Mouse (Mus musculus) MEL (cell line): ENCODE measurements around the gene Fbxw4. TPM values are rescaled to one million over a fixed set of nuclear protein-coding genes. Genes with fewer than 3 reads are reported as not detected.
A peak's percentile ranks its signal among the peaks of the same experiment; 100 is the strongest.

ENCODE experiments used
- DNase-seq: peaks from one replicate; pipeline ENCODE4 v3.0.0; 2011; ENCODE audit warnings: low read depth, low spot score
- H3K27ac ChIP-seq: 2 replicates; pipeline ENCODE4 v1.5.1; 2012; ENCODE audit warnings: low read depth, mild to moderate bottlenecking, control low read depth, low read length, moderate library complexity; ENCODE audit not compliant: control insufficient read depth
- H3K27me3 ChIP-seq, 2 experiments: fragments of 150-350 bp in 1 of 2; sonication (generic) in 1 of 2; 2 replicates each; pipeline ENCODE4 v1.6.1; 2012; ENCODE audit warnings: low read length in 2 of 2, mild to moderate bottlenecking in 2 of 2, improper control_type of control experiment in 1 of 2, moderate library complexity in 1 of 2; ENCODE audit not compliant: insufficient read depth in 2 of 2, control insufficient read depth in 1 of 2
- H3K36me3 ChIP-seq, 2 experiments: 2 replicates each; pipeline ENCODE4 v1.6.1; 2012 to 2014; ENCODE audit warnings: low read length in 2 of 2, improper control_type of control experiment in 1 of 2, inconsistent platforms in 1 of 2, mild to moderate bottlenecking in 1 of 2; ENCODE audit not compliant: insufficient read depth in 2 of 2, control insufficient read depth in 1 of 2
- H3K4me1 ChIP-seq, 2 experiments: fragments of 150-350 bp in 1 of 2; sonication (generic) in 1 of 2; 2 replicates each; pipeline ENCODE4 v1.6.1; 2012; ENCODE audit warnings: low read length in 2 of 2, improper control_type of control experiment in 1 of 2, mild to moderate bottlenecking in 1 of 2; ENCODE audit not compliant: insufficient read depth in 2 of 2, control insufficient read depth in 1 of 2
- H3K4me3 ChIP-seq, 2 experiments: fragments of 150-350 bp in 1 of 2; sonication (generic) in 1 of 2; 2 replicates each; pipeline ENCODE4 v1.5.1; 2012; ENCODE audit warnings: low read depth in 2 of 2, low read length in 2 of 2, mild to moderate bottlenecking in 2 of 2, moderate library complexity in 2 of 2, control low read depth in 1 of 2, improper control_type of control experiment in 1 of 2; ENCODE audit not compliant: control insufficient read depth in 1 of 2, insufficient read depth in 1 of 2
- H3K79me2 ChIP-seq: 2 replicates; pipeline ENCODE4 v1.6.1; 2012; ENCODE audit warnings: mild to moderate bottlenecking, low read length, moderate library complexity; ENCODE audit not compliant: control insufficient read depth, poor library complexity, insufficient read depth
- H3K9ac ChIP-seq: 2 replicates; pipeline ENCODE4 v1.6.1; 2012; ENCODE audit warnings: low read depth, mild to moderate bottlenecking, control low read depth, low read length, moderate library complexity; ENCODE audit not compliant: control insufficient read depth, poor library complexity, severe bottlenecking
- H3K9me3 ChIP-seq: fragments of 150-350 bp; sonication (generic); replicated peaks from 2 replicates; pipeline ENCODE4 v1.6.1; 2012; ENCODE audit warnings: mild to moderate bottlenecking, low read length, improper control_type of control experiment, moderate library complexity; ENCODE audit not compliant: insufficient read depth
- BHLHE40 ChIP-seq: IDR thresholded peaks from 2 replicates; pipeline ENCODE4 v1.6.1; 2012; ENCODE audit warnings: low read depth, mild to moderate bottlenecking, inconsistent platforms, low read length, improper control_type of control experiment, borderline replicate concordance
- CHD1 ChIP-seq: IDR thresholded peaks from 2 replicates; pipeline ENCODE4 v1.6.1; 2012; ENCODE audit warnings: low read depth, mild to moderate bottlenecking, inconsistent platforms, low read length, improper control_type of control experiment
- CHD2 ChIP-seq: IDR thresholded peaks from 2 replicates; pipeline ENCODE4 v1.6.1; 2011; ENCODE audit warnings: low read length, improper control_type of control experiment
- CTCF ChIP-seq, 3 experiments: IDR thresholded peaks in 2 of 3; conservative IDR thresholded peaks in 1 of 3; 2 replicates each; pipeline ENCODE4 v1.5.1; 2011 to 2012; ENCODE audit warnings: low read length in 3 of 3, low read depth in 2 of 3, mild to moderate bottlenecking in 2 of 3, improper control_type of control experiment in 1 of 3, inconsistent platforms in 1 of 3, mixed read lengths in 1 of 3, moderate library complexity in 1 of 3; ENCODE audit not compliant: control insufficient read depth in 1 of 3, insufficient read depth in 1 of 3, poor library complexity in 1 of 3, severe bottlenecking in 1 of 3
- E2F4 ChIP-seq: IDR thresholded peaks from 2 replicates; pipeline ENCODE4 v1.6.1; 2011; ENCODE audit warnings: low read depth, low read length, improper control_type of control experiment, borderline replicate concordance
- ELF1 ChIP-seq: IDR thresholded peaks from 2 replicates; pipeline ENCODE4 v1.6.1; 2014; ENCODE audit warnings: low read depth, mild to moderate bottlenecking, inconsistent platforms, low read length, improper control_type of control experiment, moderate library complexity
- EP300 ChIP-seq, 2 experiments: IDR thresholded peaks; 2 replicates each; pipeline ENCODE4 v1.6.1; 2011; ENCODE audit warnings: improper control_type of control experiment in 2 of 2, low read length in 2 of 2, low read depth in 1 of 2, mild to moderate bottlenecking in 1 of 2
- ETS1 ChIP-seq: IDR thresholded peaks from 2 replicates; pipeline ENCODE4 v1.6.1; 2012; ENCODE audit warnings: low read depth, mild to moderate bottlenecking, inconsistent platforms, low read length, improper control_type of control experiment, moderate library complexity
- GABPA ChIP-seq: IDR thresholded peaks from 2 replicates; pipeline ENCODE4 v1.6.1; 2012; ENCODE audit warnings: low read depth, mild to moderate bottlenecking, inconsistent platforms, low read length, improper control_type of control experiment, moderate library complexity
- GATA1 ChIP-seq: IDR thresholded peaks from 2 replicates; pipeline ENCODE4 v1.6.1; 2011; ENCODE audit warnings: low read depth, low read length, improper control_type of control experiment
- HCFC1 ChIP-seq: IDR thresholded peaks from 2 replicates; pipeline ENCODE4 v1.6.1; 2012; ENCODE audit warnings: low read depth, mild to moderate bottlenecking, inconsistent platforms, low read length, improper control_type of control experiment, moderate library complexity
- JUND ChIP-seq: IDR thresholded peaks from 2 replicates; pipeline ENCODE4 v1.6.1; 2011; ENCODE audit warnings: low read depth, mild to moderate bottlenecking, improper control_type of control experiment, low read length
- MAFK ChIP-seq: IDR thresholded peaks from 2 replicates; pipeline ENCODE4 v1.6.1; 2011; ENCODE audit warnings: low read depth, mild to moderate bottlenecking, low read length, improper control_type of control experiment, borderline replicate concordance
- MAX ChIP-seq: IDR thresholded peaks from 2 replicates; pipeline ENCODE4 v1.6.1; 2011; ENCODE audit warnings: low read length, improper control_type of control experiment
- MAZ ChIP-seq: IDR thresholded peaks from 2 replicates; pipeline ENCODE4 v1.6.1; 2012; ENCODE audit warnings: low read depth, mild to moderate bottlenecking, inconsistent platforms, low read length, improper control_type of control experiment
- MEF2A ChIP-seq: IDR thresholded peaks from 2 replicates; pipeline ENCODE4 v1.6.1; 2014; ENCODE audit warnings: low read depth, mild to moderate bottlenecking, inconsistent platforms, low read length, improper control_type of control experiment; ENCODE audit not compliant: poor library complexity, insufficient replicate concordance, severe bottlenecking; ENCODE audit errors: extremely low read depth
- MXI1 ChIP-seq: IDR thresholded peaks from 2 replicates; pipeline ENCODE4 v1.6.1; 2011; ENCODE audit warnings: mild to moderate bottlenecking, low read depth, low read length, improper control_type of control experiment
- MYB ChIP-seq: IDR thresholded peaks from 2 replicates; pipeline ENCODE4 v1.6.1; 2011; ENCODE audit warnings: mild to moderate bottlenecking, low read depth, low read length, improper control_type of control experiment
- MYC ChIP-seq: IDR thresholded peaks from 2 replicates; pipeline ENCODE4 v1.6.1; 2011; ENCODE audit warnings: low read depth, mild to moderate bottlenecking, low read length, improper control_type of control experiment, moderate library complexity
- NELFE ChIP-seq: IDR thresholded peaks from 2 replicates; pipeline ENCODE4 v1.6.1; 2011; ENCODE audit warnings: low read depth, low read length, improper control_type of control experiment
- NRF1 ChIP-seq: IDR thresholded peaks from 2 replicates; pipeline ENCODE4 v1.6.1; 2014; ENCODE audit warnings: low read depth, mild to moderate bottlenecking, inconsistent platforms, low read length, improper control_type of control experiment, moderate library complexity; ENCODE audit not compliant: poor library complexity, insufficient read depth, severe bottlenecking
- POLR2A ChIP-seq, 2 experiments: IDR thresholded peaks; 2 replicates each; pipeline ENCODE4 v1.6.1; 2011 to 2012; ENCODE audit warnings: low read length in 2 of 2, mild to moderate bottlenecking in 2 of 2, control low read depth in 1 of 2, improper control_type of control experiment in 1 of 2, low read depth in 1 of 2, moderate library complexity in 1 of 2; ENCODE audit not compliant: control insufficient read depth in 1 of 2, insufficient read depth in 1 of 2, poor library complexity in 1 of 2
- POLR2AphosphoS2 ChIP-seq: IDR thresholded peaks from 2 replicates; pipeline ENCODE4 v1.6.1; 2011; ENCODE audit warnings: low read length, improper control_type of control experiment
- POLR2AphosphoS5 ChIP-seq: IDR thresholded peaks from 2 replicates; pipeline ENCODE4 v1.6.1; 2012; ENCODE audit warnings: low read depth, borderline replicate concordance, mild to moderate bottlenecking, inconsistent platforms, low read length, moderate library complexity, mixed read lengths
- RAD21 ChIP-seq: IDR thresholded peaks from 2 replicates; pipeline ENCODE4 v1.6.1; 2011; ENCODE audit warnings: mild to moderate bottlenecking, low read depth, low read length, improper control_type of control experiment
- RCOR1 ChIP-seq: IDR thresholded peaks from 2 replicates; pipeline ENCODE4 v1.6.1; 2012; ENCODE audit warnings: low read depth, mild to moderate bottlenecking, inconsistent platforms, low read length, improper control_type of control experiment
- SIN3A ChIP-seq: IDR thresholded peaks from 2 replicates; pipeline ENCODE4 v1.6.1; 2012; ENCODE audit warnings: low read length, improper control_type of control experiment, inconsistent platforms
- SMC3 ChIP-seq: IDR thresholded peaks from 2 replicates; pipeline ENCODE4 v1.6.1; 2011; ENCODE audit warnings: low read depth, low read length, improper control_type of control experiment
- TAL1 ChIP-seq: IDR thresholded peaks from 2 replicates; pipeline ENCODE4 v1.6.1; 2012; ENCODE audit warnings: mild to moderate bottlenecking, inconsistent platforms, low read length, moderate library complexity, mixed read lengths
- TBP ChIP-seq: IDR thresholded peaks from 2 replicates; pipeline ENCODE4 v1.8.0; 2011; ENCODE audit warnings: low read depth, low read length, improper control_type of control experiment
- TCF12 ChIP-seq: IDR thresholded peaks from 2 replicates; pipeline ENCODE4 v1.6.1; 2014; ENCODE audit warnings: low read depth, mild to moderate bottlenecking, inconsistent platforms, low read length, improper control_type of control experiment, moderate library complexity
- UBTF ChIP-seq: IDR thresholded peaks from 2 replicates; pipeline ENCODE4 v1.6.1; 2012; ENCODE audit warnings: low read depth, mild to moderate bottlenecking, inconsistent platforms, low read length, improper control_type of control experiment, moderate library complexity, borderline replicate concordance; ENCODE audit not compliant: insufficient read depth
- USF2 ChIP-seq, 2 experiments: IDR thresholded peaks; 2 replicates each; pipeline ENCODE4 v1.6.1; 2011 to 2012; ENCODE audit warnings: improper control_type of control experiment in 2 of 2, low read length in 2 of 2, borderline replicate concordance in 1 of 2, inconsistent platforms in 1 of 2, low read depth in 1 of 2, mild to moderate bottlenecking in 1 of 2; ENCODE audit not compliant: insufficient read depth in 1 of 2
- ZC3H11A ChIP-seq: IDR thresholded peaks from 2 replicates; pipeline ENCODE4 v1.6.1; 2012; ENCODE audit warnings: low read depth, mild to moderate bottlenecking, inconsistent platforms, low read length, improper control_type of control experiment
- ZKSCAN1 ChIP-seq: IDR thresholded peaks from 2 replicates; pipeline ENCODE4 v1.6.1; 2012; ENCODE audit warnings: low read depth, mild to moderate bottlenecking, inconsistent platforms, low read length, improper control_type of control experiment, moderate library complexity
- ZMIZ1 ChIP-seq: IDR thresholded peaks from 2 replicates; pipeline ENCODE4 v1.6.1; 2012; ENCODE audit warnings: low read depth, mild to moderate bottlenecking, inconsistent platforms, low read length, improper control_type of control experiment, moderate library complexity
- ZNF384 ChIP-seq: IDR thresholded peaks from 2 replicates; pipeline ENCODE4 v1.6.1; 2012; ENCODE audit warnings: low read depth, mild to moderate bottlenecking, inconsistent platforms, low read length, improper control_type of control experiment
- polyA plus RNA-seq, 2 experiments: library from polyadenylated mRNA; stranded (reverse) in 1 of 2; unstranded in 1 of 2; fragments of >175 nt in 1 of 2; fragments of >200 nt in 1 of 2; gene quantifications; 2 replicates each; pipeline versions ENCODE4 v1.2.1 to v1.2.4; 2012; ENCODE audit warnings: low replicate concordance in 2 of 2, low read depth in 1 of 2; ENCODE audit not compliant: insufficient read length in 2 of 2, insufficient read depth in 1 of 2, missing spikeins in 1 of 2
- total RNA-seq: library from RNA; depleted of rRNA; stranded (reverse); fragments of 300-350 nt; gene quantifications from 2 replicates; pipeline ENCODE4 v1.2.3, GENCODE M21; 2012

Gene Fbxw4
- total and polyA plus RNA-seq, 3 experiments = 12.4 to 45.3 TPM; not detected in 1

- H3K9ac ChIP-seq = peak overlapping the region; percentile 71
- H3K27ac ChIP-seq = no peak overlapping the region
- peaks cover 7 to 21% of the 10 kb centered on the region in 2 experiments for H3K4me1 ChIP-seq
- peaks cover 0 to 8% of the 10 kb centered on the region in 2 experiments; a peak in 2 of 4 replicates for H3K36me3 ChIP-seq
- no peaks in the 10 kb centered on the region; the same call in 1 of the 2 replicates for H3K79me2 ChIP-seq
- H3K9me3 ChIP-seq = no peaks in the 10 kb centered on the region
- DNase-seq = peak; percentile 90
- H3K27me3 ChIP-seq = no peaks in the 10 kb centered on the region
- H3K4me3 ChIP-seq = peak overlapping the region; percentile 76 to 83
- TF ChIP-seq MAFK (no peak), MYC (peak; percentile 63; the same call in 1 of the 2 replicates), GABPA (no peak; the same call in 1 of the 2 replicates), HCFC1 (peak; percentile 45; the same call in 1 of the 2 replicates), NELFE (0 out of 2 replicates have a peak, but pooled peaks have one; percentile 2), MEF2A (no peak), ZKSCAN1 (no peak), JUND (no peak), TAL1 (no peak), RAD21 (peak; percentile 97), POLR2AphosphoS2 (no peak), TCF12 (peak; percentile 21; the same call in 1 of the 2 replicates), NRF1 (no peak), RCOR1 (no peak), E2F4 (no peak), GATA1 (no peak), ZMIZ1 (no peak), ELF1 (peak; percentile 35), ZNF384 (no peak), MAX (no peak; the same call in 1 of the 2 replicates), MXI1 (peak; percentile 68; the same call in 1 of the 2 replicates), MYB (no peak), SMC3 (peak; percentile 95), ETS1 (no peak), CHD1 (0 out of 2 replicates have a peak, but pooled peaks have one; percentile 40), USF2 (IDR thresholded peaks at IDR 0.05; ENCODE audit: borderline replicate concordance in 1 of 2, insufficient read depth in 1 of 2, low read depth in 1 of 2, low read length in 2 of 2) (no peak), TBP (no peak), CHD2 (no peak), POLR2AphosphoS5 (no peak), SIN3A (peak; percentile 79; the same call in 1 of the 2 replicates), ZC3H11A (peak; percentile 93), POLR2A (IDR thresholded peaks at IDR 0.05; ENCODE audit: control insufficient read depth in 1 of 2, insufficient read depth in 1 of 2, low read depth in 1 of 2, low read length in 2 of 2, poor library complexity in 1 of 2) (peak in 1 of 2 experiments; percentile 28; a peak in 1 of 4 replicates), BHLHE40 (no peak), EP300 (IDR thresholded peaks at IDR 0.05; ENCODE audit: low read depth in 1 of 2, low read length in 2 of 2) (no peak), UBTF (no peak), CTCF (IDR thresholded peaks at IDR 0.05 in 2 of 3, conservative IDR thresholded peaks at IDR 0.05 in 1 of 3; ENCODE audit: control insufficient read depth in 1 of 3, insufficient read depth in 1 of 3, low read depth in 2 of 3, low read length in 3 of 3, poor library complexity in 1 of 3, severe bottlenecking in 1 of 3) (peak; percentile 63 to 100 (median 96)), MAZ (peak; percentile 82)
Measured at GRCm38 (mm10) chr19:45544925-45545321, 115.2 kb downstream of the Fbxw4 start.
